Mouse (Mus musculus): ENCODE data around the gene Zfp189.
A peak's percentile ranks its signal among the peaks of the same experiment; 100 is the strongest.

The Zfp189 gene

GRCm38 (mm10) chr4:49536671-49537070, 15.7 kb downstream of the Zfp189 start:
- ATAC-seq (ENCODE audit: low TSS enrichment) = 0 out of 2 replicates have a peak, but pooled peaks have one; percentile 31

- no peak for ATAC-seq (ENCODE audit: low TSS enrichment)
Observed at GRCm38 (mm10) chr4:49539665-49540064, 18.7 kb downstream of the Zfp189 start.

- ATAC-seq (ENCODE audit: low TSS enrichment) = no peak
Observed at GRCm38 (mm10) chr4:49540966-49541365, 20.0 kb downstream of the Zfp189 start.

DNA sequence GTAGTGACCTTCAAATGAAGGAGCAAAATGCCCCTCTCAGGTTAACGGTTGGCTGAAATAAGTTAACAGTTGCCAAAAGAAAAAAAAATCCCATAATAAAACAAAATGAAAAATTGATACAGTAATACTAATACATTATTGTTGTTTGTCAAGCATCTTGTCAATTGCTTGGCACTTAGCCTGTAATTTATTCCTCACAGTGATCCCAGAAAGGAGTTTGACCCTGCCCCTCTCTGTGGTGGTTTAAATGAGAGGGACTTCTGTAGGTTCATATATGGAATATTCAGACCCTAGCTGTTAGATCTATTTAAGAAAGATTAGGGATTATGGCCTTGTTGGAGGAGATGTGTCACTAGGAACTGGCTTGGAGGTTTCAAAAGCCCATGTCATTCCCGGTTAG, 25.1 kb downstream of the Zfp189 start:
- no peak for ATAC-seq (ENCODE audit: low TSS enrichment)

- ATAC-seq (ENCODE audit: low TSS enrichment) = no peak
Observed at GRCm38 (mm10) chr4:49546873-49547543, 26.0 kb downstream of the Zfp189 start.

- no peak for ATAC-seq (ENCODE audit: low TSS enrichment)
Observed at GRCm38 (mm10) chr4:49547544-49548219, 26.7 kb downstream of the Zfp189 start.

DNA sequence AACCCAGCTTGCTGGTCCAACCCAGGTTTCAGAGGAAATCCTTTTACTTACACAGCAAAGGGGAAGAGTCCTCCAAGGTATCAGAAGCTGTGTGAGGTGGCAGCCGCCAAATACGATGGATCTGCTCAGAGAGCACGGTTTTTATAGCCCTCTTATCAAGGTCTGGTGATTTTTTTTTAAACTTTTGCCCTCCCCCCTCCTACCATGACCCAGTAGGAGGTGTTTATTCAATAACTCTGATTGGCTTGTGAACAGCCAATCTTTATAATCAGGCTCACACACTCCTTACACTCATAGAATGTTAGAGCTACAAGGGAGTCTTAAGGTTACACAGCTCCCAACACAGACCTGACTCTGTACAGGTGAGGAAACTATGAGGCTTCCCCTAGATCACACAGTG, 28.4 kb downstream of the Zfp189 start, which contains the start of gene Aldob:
TSS of gene Aldob (minus strand) at position 164 of the 400 bp plus-strand sequence.
- no peak for ATAC-seq (ENCODE audit: low TSS enrichment)

DNA sequence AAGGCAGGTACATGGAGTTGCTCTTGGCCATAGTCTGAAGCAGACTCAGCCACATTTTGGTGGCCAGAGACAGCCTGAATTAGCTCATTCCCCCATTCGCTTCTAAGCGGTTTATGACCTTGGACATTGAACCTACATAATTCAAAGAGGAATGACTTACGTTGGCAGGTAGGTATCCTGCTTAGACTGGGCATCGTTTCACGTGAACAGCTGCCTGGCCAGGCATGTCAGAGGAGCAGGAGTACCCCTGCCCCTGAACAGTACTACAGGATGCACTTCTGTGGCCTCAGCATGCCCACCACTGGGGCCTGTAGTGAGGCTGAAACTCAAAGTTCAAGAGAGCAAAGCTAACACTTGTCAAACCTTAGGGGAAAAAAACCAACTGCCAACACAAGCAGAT, 32.4 kb downstream of the Zfp189 start:
- no peak for ATAC-seq (ENCODE audit: low TSS enrichment)

- ATAC-seq (ENCODE audit: low TSS enrichment) = peak; percentile 53
Observed at GRCm38 (mm10) chr4:49557375-49557774, 36.4 kb downstream of the Zfp189 start.

DNA sequence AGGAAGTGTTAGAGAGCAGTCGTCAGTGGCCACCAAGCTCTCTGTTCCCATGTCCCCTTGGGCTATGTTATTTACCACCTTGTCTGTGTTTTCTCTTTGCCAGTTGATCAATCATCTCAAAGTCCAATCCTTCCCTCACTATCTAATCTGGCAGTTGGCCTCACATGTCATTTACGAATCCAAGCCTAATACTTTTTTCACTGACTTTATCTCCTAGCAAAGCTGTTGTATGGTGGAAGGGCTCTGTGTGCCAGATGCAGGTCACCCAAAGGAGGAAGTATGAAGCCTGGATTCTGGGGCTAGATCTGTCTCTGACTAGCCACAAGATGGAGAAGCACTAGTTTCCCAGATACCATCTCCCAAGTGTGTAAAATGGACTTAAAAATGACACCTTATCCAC, 37.2 kb downstream of the Zfp189 start:
- ATAC-seq (ENCODE audit: low TSS enrichment) = no peak

GRCm38 (mm10) chr4:49559915-49560772, 39.2 kb downstream of the Zfp189 start:
- peak; percentile 85 for ATAC-seq (ENCODE audit: low TSS enrichment)

GRCm38 (mm10) chr4:49567613-49568012, 46.6 kb downstream of the Zfp189 start:
- peak; percentile 100 for ATAC-seq (ENCODE audit: low TSS enrichment)

GRCm38 (mm10) chr4:49572194-49572593, 51.2 kb downstream of the Zfp189 start:
- ATAC-seq (ENCODE audit: low TSS enrichment) = no peak
